Mouse (Mus musculus) B cell, adult 2 months (primary cell): ENCODE measurements around the gene Ces1h.
"Not testable (repeated sequence)": the region's sequence is repeated elsewhere in the genome, so short reads cannot be mapped to it uniquely, and the experiment has no call there.

Experiments used
- DNase-seq, 2 experiments: peaks; one replicate each; pipeline ENCODE4 v3.0.0; 2022

The Ces1h gene

GRCm38 (mm10) chr8:93379625-93380024 is at the start of gene Ces1h:
Ces1h (minus strand) TSS chr8:93379725.
- DNase-seq: no peak

- DNase-seq: no peak
Observed at GRCm38 (mm10) chr8:93427195-93427594, 47.7 kb upstream of the Ces1h start.

GRCm38 (mm10) chr8:93415387-93415786 is 35.9 kb upstream of the Ces1h start:
- no peak for DNase-seq

- no peak for DNase-seq
Observed at GRCm38 (mm10) chr8:93408830-93409229, 29.3 kb upstream of the Ces1h start.

- DNase-seq: no peak
Observed at GRCm38 (mm10) chr8:93399698-93400097, 20.2 kb upstream of the Ces1h start.

GRCm38 (mm10) chr8:93398044-93398443 is 18.5 kb upstream of the Ces1h start:
- DNase-seq: no peak

- not testable (repeated sequence) for DNase-seq
Observed at GRCm38 (mm10) chr8:93394079-93394619, 14.6 kb upstream of the Ces1h start.

GRCm38 (mm10) chr8:93369481-93369880 is 10.0 kb downstream of the Ces1h start:
- DNase-seq: no peak

GRCm38 (mm10) chr8:93360113-93360512 is 19.4 kb downstream of the Ces1h start:
- no peak for DNase-seq

- no peak for DNase-seq
Observed at GRCm38 (mm10) chr8:93339531-93339930, 40.0 kb downstream of the Ces1h start.

GRCm38 (mm10) chr8:93337207-93337606 is 42.3 kb downstream of the Ces1h start, which contains the start of gene Ces1g:
Ces1g (minus strand) TSS chr8:93337308.
- no peak for DNase-seq

GRCm38 (mm10) chr8:93332703-93333102 is 46.8 kb downstream of the Ces1h start:
- DNase-seq: no peak

- DNase-seq: no peak
Observed at GRCm38 (mm10) chr8:93331151-93331550, 48.4 kb downstream of the Ces1h start.

- no peak for DNase-seq
Observed at GRCm38 (mm10) chr8:93325123-93325522, 54.4 kb downstream of the Ces1h start.

GRCm38 (mm10) chr8:93317031-93317430 is 62.5 kb downstream of the Ces1h start:
- DNase-seq: no peak

- DNase-seq: no peak
Observed at GRCm38 (mm10) chr8:93315557-93315956, 64.0 kb downstream of the Ces1h start.
